Mouse (Mus musculus): ENCODE results near the gene Hist1h1d. TPM values are rescaled to one million over a fixed set of nuclear protein-coding genes. Genes with fewer than 3 reads are reported as not detected.
"Not testable (repeated sequence)": the region's sequence is repeated elsewhere in the genome, so short reads cannot be mapped to it uniquely, and the experiment has no call there.

The Hist1h1d gene
- total and polyA plus RNA-seq, 3 experiments: 0.24 to 115 TPM; not detected in 1

DNA sequence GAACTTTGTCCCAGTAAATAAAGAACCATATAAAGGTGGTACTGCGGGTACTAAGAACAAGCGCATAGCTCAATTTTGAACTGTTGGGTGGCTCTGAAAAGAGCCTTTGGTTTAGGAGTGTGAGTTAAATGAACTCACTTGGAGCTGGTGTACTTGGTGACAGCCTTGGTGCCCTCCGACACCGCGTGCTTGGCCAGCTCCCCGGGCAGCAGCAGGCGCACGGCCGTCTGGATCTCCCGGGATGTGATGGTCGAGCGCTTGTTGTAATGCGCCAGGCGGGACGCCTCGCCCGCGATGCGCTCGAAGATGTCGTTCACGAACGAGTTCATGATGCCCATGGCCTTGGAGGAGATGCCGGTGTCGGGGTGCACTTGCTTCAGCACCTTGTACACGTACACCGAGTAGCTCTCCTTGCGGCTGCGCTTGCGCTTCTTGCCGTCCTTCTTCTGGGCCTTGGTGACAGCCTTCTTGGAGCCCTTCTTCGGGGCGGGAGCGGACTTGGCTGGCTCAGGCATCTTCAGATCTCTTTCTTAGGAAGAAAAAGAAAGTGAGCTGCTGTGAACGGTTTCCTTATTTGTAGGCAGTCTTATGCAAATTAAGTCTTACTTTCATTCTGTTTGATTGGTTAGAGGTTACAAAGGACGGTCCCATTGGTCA, 32.5 kb downstream of the Hist1h1d start:
- not testable (repeated sequence) for H3K9me3 ChIP-seq (replicated peaks; ENCODE audit: insufficient read depth, low read length); H3K27me3 ChIP-seq (ENCODE audit: control insufficient read depth in 1 of 2, insufficient read depth in 2 of 2, low read length in 2 of 2); H3K4me1 ChIP-seq (ENCODE audit: control insufficient read depth in 1 of 2, insufficient read depth in 2 of 2, low read length in 2 of 2); H3K79me2 ChIP-seq (ENCODE audit: control insufficient read depth, insufficient read depth, low read length, poor library complexity)
- Histone ChIP-seq H3K9ac (ENCODE audit: control insufficient read depth, low read depth, low read length, poor library complexity, severe bottlenecking) (peak overlapping the region; percentile 80), H3K27ac (ENCODE audit: control insufficient read depth, low read depth, low read length) (peak overlapping the region; percentile 98), H3K36me3 (ENCODE audit: control insufficient read depth in 1 of 2, insufficient read depth in 2 of 2, low read length in 2 of 2) (peaks cover 0 to 32% of the 10 kb centered on the region in 2 experiments; a peak in 2 of 4 replicates), H3K4me3 (ENCODE audit: control insufficient read depth in 1 of 2, insufficient read depth in 1 of 2, low read depth in 2 of 2, low read length in 2 of 2) (peak overlapping the region; percentile 51 to 60; a peak in 3 of 4 replicates)
- TF ChIP-seq POLR2AphosphoS5 (IDR thresholded peaks at IDR 0.05; ENCODE audit: borderline replicate concordance, low read depth, low read length) (peak; percentile 94; the same call in 1 of the 2 replicates), TBP (IDR thresholded peaks at IDR 0.05; ENCODE audit: low read depth, low read length) (peak; percentile 99), POLR2A (IDR thresholded peaks at IDR 0.05; ENCODE audit: control insufficient read depth in 1 of 2, insufficient read depth in 1 of 2, low read depth in 1 of 2, low read length in 2 of 2, poor library complexity in 1 of 2) (peak; percentile 91 to 98), UBTF (IDR thresholded peaks at IDR 0.05; ENCODE audit: borderline replicate concordance, insufficient read depth, low read depth, low read length) (peak; percentile 90; the same call in 1 of the 2 replicates)
- DNase-seq (ENCODE audit: low read depth, low spot score): peak; percentile 95

DNA sequence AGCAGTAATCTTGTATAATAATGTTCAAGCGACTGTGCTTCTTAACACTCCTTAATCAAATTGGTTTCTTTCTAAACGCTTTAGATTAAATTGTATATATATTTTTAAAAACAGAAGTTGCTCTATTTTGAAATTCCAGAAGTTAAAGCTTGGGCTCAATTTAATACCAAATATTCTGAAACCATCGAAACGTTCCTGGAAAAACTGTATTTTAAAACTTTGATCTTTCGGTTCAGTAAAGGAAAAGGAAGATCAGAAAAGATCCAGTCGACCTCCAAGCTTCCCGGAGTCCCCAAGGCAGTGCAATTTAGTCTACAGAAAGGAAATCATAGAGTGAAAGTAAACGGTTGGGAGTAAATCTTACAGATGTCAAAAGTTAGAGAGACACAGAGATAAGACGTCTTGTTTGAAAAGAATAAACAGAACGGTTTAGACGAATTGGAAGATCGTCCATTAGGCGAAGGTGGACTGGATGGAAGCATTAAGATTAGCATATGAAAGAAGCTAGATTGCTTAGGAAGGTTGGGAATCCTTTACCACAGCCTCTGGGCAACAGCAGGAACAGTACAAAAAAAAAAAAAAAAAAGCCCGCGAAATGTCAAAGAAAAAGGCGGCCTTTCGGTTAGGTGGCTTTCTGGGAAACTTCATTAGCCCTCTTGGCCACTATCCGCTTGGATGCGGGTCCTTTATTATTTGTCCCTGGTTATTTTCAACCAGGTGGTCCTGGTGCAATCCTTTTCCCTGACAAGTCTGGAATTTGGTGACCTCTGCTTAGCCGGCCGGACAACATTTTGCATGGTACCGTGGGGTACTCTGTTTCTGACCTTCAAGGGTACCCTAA, 33.3 kb downstream of the Hist1h1d start:
- Histone ChIP-seq H3K4me3 (ENCODE audit: control insufficient read depth in 1 of 2, insufficient read depth in 1 of 2, low read depth in 2 of 2, low read length in 2 of 2) (peak overlapping the region; percentile 44 to 62), H3K9ac (ENCODE audit: control insufficient read depth, low read depth, low read length, poor library complexity, severe bottlenecking) (peak overlapping the region; percentile 79), H3K36me3 (ENCODE audit: control insufficient read depth in 1 of 2, insufficient read depth in 2 of 2, low read length in 2 of 2) (peaks cover 0 to 27% of the 10 kb centered on the region in 2 experiments; a peak in 2 of 4 replicates), H3K27me3 (ENCODE audit: control insufficient read depth in 1 of 2, insufficient read depth in 2 of 2, low read length in 2 of 2) (no peaks in the 10 kb centered on the region), H3K4me1 (ENCODE audit: control insufficient read depth in 1 of 2, insufficient read depth in 2 of 2, low read length in 2 of 2) (peaks cover 0 to 8% of the 10 kb centered on the region in 2 experiments; a peak in 2 of 4 replicates), H3K27ac (ENCODE audit: control insufficient read depth, low read depth, low read length) (peak overlapping the region; percentile 99), H3K79me2 (ENCODE audit: control insufficient read depth, insufficient read depth, low read length, poor library complexity) (no peaks in the 10 kb centered on the region; the same call in 1 of the 2 replicates), H3K9me3 (replicated peaks; ENCODE audit: insufficient read depth, low read length) (no peaks in the 10 kb centered on the region)
- TF ChIP-seq GATA1 (IDR thresholded peaks at IDR 0.05; ENCODE audit: low read depth, low read length) (0 out of 2 replicates have a peak, but pooled peaks have one; percentile 32), JUND (IDR thresholded peaks at IDR 0.05; ENCODE audit: low read depth, low read length) (no peak), MAFK (IDR thresholded peaks at IDR 0.05; ENCODE audit: borderline replicate concordance, low read depth, low read length) (no peak), GABPA (IDR thresholded peaks at IDR 0.05; ENCODE audit: low read depth, low read length) (no peak)
- DNase-seq (ENCODE audit: low read depth, low spot score): peak; percentile 65

DNA sequence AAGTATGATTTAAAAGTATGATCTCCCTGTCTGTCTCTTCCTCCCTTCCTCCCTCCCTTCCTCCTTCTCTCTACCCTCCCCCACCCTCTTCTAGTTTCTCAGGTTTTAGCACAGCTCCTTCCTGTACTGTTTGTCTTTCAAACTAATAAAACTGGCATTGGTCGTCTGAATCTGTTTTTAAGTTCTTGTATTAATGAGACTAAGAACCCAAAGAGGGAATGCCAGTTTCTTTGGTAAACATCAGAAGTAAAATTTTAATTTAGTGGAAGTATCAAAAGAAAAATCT, 33.8 kb downstream of the Hist1h1d start:
- peak; percentile 70 for DNase-seq (ENCODE audit: low read depth, low spot score)
- peak overlapping the region; percentile 79 for H3K9ac ChIP-seq (ENCODE audit: control insufficient read depth, low read depth, low read length, poor library complexity, severe bottlenecking)
- TF ChIP-seq SMC3 (IDR thresholded peaks at IDR 0.05; ENCODE audit: low read depth, low read length) (no peak), UBTF (IDR thresholded peaks at IDR 0.05; ENCODE audit: borderline replicate concordance, insufficient read depth, low read depth, low read length) (no peak), EP300 (IDR thresholded peaks at IDR 0.05; ENCODE audit: low read depth in 1 of 2, low read length in 2 of 2) (no peak), TAL1 (IDR thresholded peaks at IDR 0.05; ENCODE audit: low read length) (no peak)
- peak overlapping the region; percentile 99 for H3K27ac ChIP-seq (ENCODE audit: control insufficient read depth, low read depth, low read length)
- peak overlapping the region; percentile 44 to 62 for H3K4me3 ChIP-seq (ENCODE audit: control insufficient read depth in 1 of 2, insufficient read depth in 1 of 2, low read depth in 2 of 2, low read length in 2 of 2)
- H3K4me1 ChIP-seq (ENCODE audit: control insufficient read depth in 1 of 2, insufficient read depth in 2 of 2, low read length in 2 of 2): peaks cover 0 to 8% of the 10 kb centered on the region in 2 experiments; a peak in 2 of 4 replicates
- H3K9me3 ChIP-seq (replicated peaks; ENCODE audit: insufficient read depth, low read length): no peaks in the 10 kb centered on the region
- peaks cover 0 to 27% of the 10 kb centered on the region in 2 experiments; a peak in 2 of 4 replicates for H3K36me3 ChIP-seq (ENCODE audit: control insufficient read depth in 1 of 2, insufficient read depth in 2 of 2, low read length in 2 of 2)
- H3K79me2 ChIP-seq (ENCODE audit: control insufficient read depth, insufficient read depth, low read length, poor library complexity): no peaks in the 10 kb centered on the region; the same call in 1 of the 2 replicates
- no peaks in the 10 kb centered on the region for H3K27me3 ChIP-seq (ENCODE audit: control insufficient read depth in 1 of 2, insufficient read depth in 2 of 2, low read length in 2 of 2)
